Mouse (Mus musculus) spleen, adult 10 weeks (tissue): ENCODE results near the gene Kmo. TPM values are rescaled to one million over a fixed set of nuclear protein-coding genes. Genes with fewer than 3 reads are reported as not detected.

Experiments used
- polyA plus RNA-seq: library from polyadenylated mRNA; stranded (reverse); fragments of 350-450 nt; fragmentation: Illumina TruSeq; extraction: RNeasy Lipid Tissue Mini Kit (QIAGEN cat#74804); gene quantifications from one replicate; pipeline ENCODE4 v1.2.3, GENCODE M21; 2015; ENCODE audit warnings: low replicate concordance; ENCODE audit not compliant: insufficient read depth

The Kmo gene
- 126 TPM for polyA plus RNA-seq

DNA sequence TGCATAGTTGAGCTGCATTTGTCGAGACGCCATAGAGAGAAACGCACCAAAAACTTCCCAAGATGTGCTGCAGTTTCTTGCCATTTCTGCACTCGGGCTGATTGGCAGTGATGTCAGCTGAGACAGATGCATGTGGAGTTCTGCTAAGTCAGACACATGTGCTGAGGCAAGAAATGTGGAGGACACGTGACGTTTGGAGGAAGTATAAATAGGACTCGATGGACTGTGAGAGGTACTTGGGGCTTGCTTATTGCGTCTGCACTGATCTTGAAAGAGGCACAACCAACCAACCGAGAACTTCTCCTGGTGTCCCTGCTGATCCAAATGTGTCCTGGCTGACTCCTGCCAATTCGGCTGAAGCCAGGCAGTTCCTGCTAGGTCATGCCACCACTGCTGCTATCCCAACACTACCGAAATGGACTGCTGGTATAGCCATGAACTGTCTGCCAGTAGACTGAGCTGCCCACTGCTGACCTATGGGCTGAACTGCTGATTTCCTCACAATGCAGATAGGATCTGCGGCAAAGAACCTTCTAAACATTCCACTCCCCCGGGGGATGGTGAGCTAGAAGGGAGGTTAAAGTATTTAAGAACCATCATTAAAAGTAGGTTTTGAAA is at the start of gene Kmo:
Gene Kmo (plus strand): TSS at position 568 of the 618 bp plus-strand sequence.

DNA sequence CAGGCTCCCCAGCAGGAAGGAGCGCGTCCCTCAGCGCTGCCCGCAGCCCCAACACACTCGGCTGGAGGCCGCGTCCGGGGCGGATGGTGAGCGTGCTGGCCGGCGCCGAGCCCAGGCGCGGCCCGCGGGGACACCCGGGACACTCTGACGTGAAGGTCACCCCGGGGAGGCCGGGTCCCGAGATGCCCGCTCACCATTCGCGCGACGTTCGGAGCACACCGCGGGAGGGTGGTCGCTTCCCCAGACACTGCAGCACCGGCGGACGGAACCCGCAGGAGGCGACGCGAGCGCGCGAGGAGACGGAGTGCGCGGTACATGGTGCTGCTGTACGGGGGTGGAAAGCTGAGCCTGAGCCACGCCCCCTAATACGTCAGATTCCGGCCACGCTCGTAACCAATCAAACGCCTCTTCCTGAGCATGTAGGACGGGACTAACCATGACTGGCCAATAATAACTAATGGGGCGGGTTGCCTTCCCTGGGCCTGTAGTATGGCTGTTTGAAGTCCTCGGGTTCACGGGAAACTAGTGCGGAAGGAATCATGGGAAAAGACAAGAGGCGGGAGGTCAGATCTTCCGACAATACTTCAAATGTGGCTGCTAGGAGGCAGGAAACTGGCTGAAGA is 5.2 kb downstream of the Kmo start, which contains the start of gene Fh1:
Gene Fh1 (minus strand): TSS at position 379 of the 623 bp plus-strand sequence.

DNA sequence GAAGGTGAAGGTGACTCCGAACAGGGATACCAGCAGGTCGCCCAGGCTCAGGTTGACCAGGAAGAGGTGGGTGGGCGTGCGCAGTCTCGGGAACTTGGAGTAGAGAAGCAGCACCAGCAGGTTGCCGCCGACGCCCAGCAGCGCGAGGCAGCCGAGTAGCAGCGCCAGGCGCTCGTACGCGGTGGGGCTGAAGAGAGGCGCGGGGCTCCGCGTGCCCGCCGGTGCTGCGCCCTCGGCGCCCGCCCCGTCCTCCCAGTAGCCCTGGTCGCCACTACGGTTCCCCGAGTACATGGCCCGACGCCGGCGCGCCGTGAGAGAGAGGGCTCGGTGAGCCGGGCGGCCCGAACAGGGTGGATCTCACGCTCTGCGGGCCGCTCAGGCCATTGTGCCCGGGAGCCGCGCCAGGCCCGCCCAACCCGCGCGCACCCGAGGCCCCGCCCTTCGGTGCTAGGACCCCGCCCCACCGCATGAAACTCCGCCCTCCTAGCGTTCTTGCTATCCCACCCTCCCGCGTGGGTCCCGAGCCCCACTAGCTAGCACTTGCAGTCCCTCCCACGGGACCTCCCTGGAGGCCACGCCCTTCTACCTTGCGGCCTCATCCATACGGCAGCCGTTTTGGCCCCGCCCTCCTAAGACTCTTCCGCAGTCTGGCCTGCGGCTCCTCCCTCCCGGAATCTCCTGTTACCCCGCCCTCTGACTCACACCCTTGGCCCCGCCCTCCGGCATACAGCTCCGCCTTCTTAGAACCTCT is 72.2 kb downstream of the Kmo start, which contains the start of the genes Opn3 and Chml:
Gene Opn3 (minus strand): TSS at position 531 of the 751 bp plus-strand sequence.
Gene Chml (minus strand): TSS at position 656 of the 751 bp plus-strand sequence.

DNA sequence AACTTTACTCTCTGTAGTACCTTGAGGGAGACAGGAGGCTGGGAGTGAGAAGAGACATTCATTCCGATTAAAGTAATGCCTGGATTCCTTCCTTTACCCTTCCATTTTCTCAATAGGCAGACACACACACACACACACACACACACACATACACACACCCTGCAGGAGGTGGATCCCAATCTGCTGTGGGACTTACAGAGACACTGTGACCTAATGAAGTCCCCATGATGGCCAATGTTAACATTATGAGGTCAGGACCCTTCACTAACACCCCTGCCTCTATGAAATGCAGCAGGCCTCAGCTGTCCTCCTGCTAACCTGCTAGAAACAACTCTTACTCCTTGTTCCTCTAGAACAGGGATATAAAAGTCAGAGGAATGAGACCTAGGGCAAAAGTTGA is 78.1 kb downstream of the Kmo start, which contains the start of gene Wdr64:
Gene Wdr64 (plus strand): TSS at position 301 of the 400 bp plus-strand sequence.

Other genes starting within 250 kb of the Kmo start
- gene Rgs7, start 127.9 kb upstream of the Kmo start, polyA plus RNA-seq: 0.50 TPM
- gene Fh1, start 5.3 kb downstream of the Kmo start, polyA plus RNA-seq: 140 TPM
- 1.1 TPM for gene Opn3, start 72.4 kb downstream of the Kmo start, polyA plus RNA-seq
- 10.5 TPM for gene Chml, start 72.5 kb downstream of the Kmo start, polyA plus RNA-seq
- not detected for gene Wdr64, start 78.2 kb downstream of the Kmo start, polyA plus RNA-seq